Mouse (Mus musculus) intestine, embryonic 16.5 days (tissue): ENCODE data around the gene 6430571L13Rik. TPM values are rescaled to one million over a fixed set of nuclear protein-coding genes. Genes with fewer than 3 reads are reported as not detected.
A peak's percentile ranks its signal among the peaks of the same experiment; 100 is the strongest.

Experiments
- ATAC-seq: fragments of 200-750 bp; cut with Nextera tagmentation; 2 replicates; pipeline ENCODE4 v1.8.0; 2017; ENCODE audit warnings: moderate TSS enrichment, moderate library complexity
- H3K27ac ChIP-seq: fragments of 300-500 bp; sonication (generic); 2 replicates; pipeline ENCODE4 v1.5.1; 2014; ENCODE audit warnings: mild to moderate bottlenecking, low read length
- H3K27me3 ChIP-seq: fragments of 300-500 bp; sonication (generic); replicated peaks from 2 replicates; pipeline ENCODE4 v1.6.1; 2014; ENCODE audit warnings: low read length, control low read depth, mixed read lengths; ENCODE audit not compliant: control insufficient read depth, insufficient read depth
- H3K36me3 ChIP-seq: fragments of 300-500 bp; sonication (generic); 2 replicates; pipeline ENCODE4 v1.6.1; 2014; ENCODE audit warnings: low read length, control low read depth; ENCODE audit not compliant: control insufficient read depth, insufficient read depth
- H3K4me1 ChIP-seq: fragments of 300-500 bp; sonication (generic); 2 replicates; pipeline ENCODE4 v1.6.1; 2014; ENCODE audit warnings: low read length, control low read depth, mixed read lengths; ENCODE audit not compliant: control insufficient read depth, insufficient read depth
- H3K4me2 ChIP-seq: fragments of 300-500 bp; sonication (generic); 2 replicates; pipeline ENCODE4 v1.6.1; 2014; ENCODE audit warnings: low read depth, low read length, control low read depth
- H3K4me3 ChIP-seq: fragments of 300-500 bp; sonication (generic); 2 replicates; pipeline ENCODE4 v1.5.1; 2014; ENCODE audit warnings: mild to moderate bottlenecking, low read length
- H3K9ac ChIP-seq: fragments of 300-500 bp; sonication (generic); 2 replicates; pipeline ENCODE4 v1.6.1; 2014; ENCODE audit warnings: low read depth, low read length
- H3K9me3 ChIP-seq: fragments of 300-500 bp; sonication (generic); 2 replicates; pipeline ENCODE4 v1.6.1; 2016; ENCODE audit warnings: low read length, control low read depth; ENCODE audit not compliant: control insufficient read depth
- WGBS: fragments of 180-500 bp; shearing (Covaris S2); extraction: QIAGEN DNeasy Blood & Tissue Kit; methylation state at CpG from one replicate; pipeline ENCODE4 v1.1.7; 2014; 5-methylcytosine and 5-hydroxymethylcytosine counted together
- polyA plus RNA-seq: library from polyadenylated mRNA; unstranded; fragments of >200 nt; fragmentation: Nextera tagmentation; extraction: Ambion mirVana; gene quantifications from 2 replicates; pipeline ENCODE4 v1.2.1, GENCODE M21; 2015

The 6430571L13Rik gene
- polyA plus RNA-seq, 1 experiment from 2014 or later = 0.21 TPM

- WGBS = 58% methylated on average over 8 of the region's 8 CpGs
- peak overlapping the region; percentile 89 for H3K4me2 ChIP-seq
- H3K9me3 ChIP-seq = no peaks in the 10 kb centered on the region
- H3K4me3 ChIP-seq = peak overlapping the region; percentile 71
- H3K27me3 ChIP-seq = no peaks in the 10 kb centered on the region; the same call in 1 of the 2 replicates
- H3K27ac ChIP-seq = peak overlapping the region; percentile 76
- ATAC-seq = no peak
- H3K4me1 ChIP-seq = peaks cover 37% of the 10 kb centered on the region
- peak overlapping the region; percentile 82 for H3K9ac ChIP-seq
- peaks cover 14% of the 10 kb centered on the region; the same call in 1 of the 2 replicates for H3K36me3 ChIP-seq
Observed at GRCm38 (mm10) chr9:107298059-107298780, 42.2 kb upstream of the 6430571L13Rik start.

GRCm38 (mm10) chr9:107298876-107299275, 41.5 kb upstream of the 6430571L13Rik start:
- peak overlapping the region; percentile 76 for H3K27ac ChIP-seq
- 58% methylated on average over 6 of the region's 6 CpGs for WGBS
- peaks cover 38% of the 10 kb centered on the region for H3K4me1 ChIP-seq
- peak overlapping the region; percentile 82 for H3K9ac ChIP-seq
- no peaks in the 10 kb centered on the region for H3K9me3 ChIP-seq
- H3K36me3 ChIP-seq = peaks cover 14% of the 10 kb centered on the region; the same call in 1 of the 2 replicates
- no peaks in the 10 kb centered on the region for H3K27me3 ChIP-seq
- no peak for ATAC-seq
- peak overlapping the region; percentile 89 for H3K4me2 ChIP-seq
- H3K4me3 ChIP-seq = peak overlapping the region; percentile 71

DNA sequence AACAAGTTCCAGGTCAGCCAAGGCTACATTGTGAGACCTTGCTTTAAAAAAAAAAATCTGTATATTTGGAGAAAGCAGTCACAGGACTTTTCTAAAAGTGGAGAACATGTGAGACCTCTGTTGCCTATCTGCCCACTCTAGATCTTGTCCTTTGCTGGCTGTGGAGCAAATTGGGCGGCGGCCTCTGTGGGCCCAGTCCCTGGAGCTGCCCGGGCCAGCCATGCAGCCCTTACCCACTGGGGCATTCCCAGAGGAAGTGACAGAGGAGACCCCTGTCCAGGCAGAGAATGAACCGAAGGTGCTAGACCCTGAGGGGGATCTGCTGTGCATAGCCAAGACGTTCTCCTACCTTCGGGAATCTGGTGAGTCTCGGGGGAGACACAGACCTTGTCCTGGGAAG, 40.6 kb upstream of the 6430571L13Rik start:
- ATAC-seq = no peak
- peaks cover 36% of the 10 kb centered on the region for H3K4me1 ChIP-seq
- H3K9me3 ChIP-seq = no peaks in the 10 kb centered on the region
- H3K4me3 ChIP-seq = no peak overlapping the region
- H3K4me2 ChIP-seq = no peak overlapping the region
- peaks cover 14% of the 10 kb centered on the region; the same call in 1 of the 2 replicates for H3K36me3 ChIP-seq
- H3K27ac ChIP-seq = no peak overlapping the region
- 89% methylated on average over 7 of the region's 7 CpGs for WGBS
- H3K9ac ChIP-seq = 0 out of 2 replicates have a peak overlapping the region, but pooled peaks have one; percentile 6
- H3K27me3 ChIP-seq = no peaks in the 10 kb centered on the region

DNA sequence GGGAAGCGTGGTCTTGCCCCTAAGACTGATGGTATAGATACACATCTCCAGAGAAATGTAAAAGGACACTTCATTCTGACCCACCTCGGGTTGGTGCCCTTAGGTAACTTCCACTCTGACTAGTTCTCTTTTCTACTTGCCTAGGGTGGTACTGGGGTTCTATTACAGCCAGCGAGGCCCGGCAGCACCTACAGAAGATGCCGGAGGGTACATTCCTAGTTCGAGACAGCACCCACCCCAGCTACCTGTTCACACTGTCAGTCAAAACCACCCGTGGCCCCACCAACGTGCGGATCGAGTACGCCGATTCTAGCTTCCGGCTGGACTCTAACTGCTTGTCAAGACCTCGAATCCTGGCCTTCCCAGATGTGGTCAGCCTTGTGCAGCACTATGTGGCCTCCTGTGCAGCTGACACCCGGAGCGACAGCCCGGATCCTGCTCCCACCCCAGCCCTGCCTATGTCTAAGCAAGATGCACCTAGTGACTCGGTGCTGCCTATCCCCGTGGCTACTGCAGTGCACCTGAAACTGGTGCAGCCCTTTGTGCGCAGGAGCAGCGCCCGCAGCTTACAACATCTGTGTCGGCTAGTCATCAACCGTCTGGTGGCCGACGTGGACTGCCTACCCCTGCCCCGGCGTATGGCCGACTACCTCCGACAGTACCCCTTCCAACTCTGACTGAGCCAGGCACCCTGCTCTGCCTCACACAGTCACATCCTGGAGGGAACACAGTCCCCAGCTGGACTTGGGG, 40.0 kb upstream of the 6430571L13Rik start:
- Histone ChIP-seq H3K36me3 (peaks cover 14% of the 10 kb centered on the region; the same call in 1 of the 2 replicates), H3K27me3 (no peaks in the 10 kb centered on the region), H3K4me2 (no peak overlapping the region), H3K9me3 (no peaks in the 10 kb centered on the region), H3K9ac (no peak overlapping the region), H3K27ac (no peak overlapping the region), H3K4me1 (peaks cover 35% of the 10 kb centered on the region), H3K4me3 (no peak overlapping the region)
- WGBS = 93% methylated on average over 30 of the region's 30 CpGs
- ATAC-seq = no peak

DNA sequence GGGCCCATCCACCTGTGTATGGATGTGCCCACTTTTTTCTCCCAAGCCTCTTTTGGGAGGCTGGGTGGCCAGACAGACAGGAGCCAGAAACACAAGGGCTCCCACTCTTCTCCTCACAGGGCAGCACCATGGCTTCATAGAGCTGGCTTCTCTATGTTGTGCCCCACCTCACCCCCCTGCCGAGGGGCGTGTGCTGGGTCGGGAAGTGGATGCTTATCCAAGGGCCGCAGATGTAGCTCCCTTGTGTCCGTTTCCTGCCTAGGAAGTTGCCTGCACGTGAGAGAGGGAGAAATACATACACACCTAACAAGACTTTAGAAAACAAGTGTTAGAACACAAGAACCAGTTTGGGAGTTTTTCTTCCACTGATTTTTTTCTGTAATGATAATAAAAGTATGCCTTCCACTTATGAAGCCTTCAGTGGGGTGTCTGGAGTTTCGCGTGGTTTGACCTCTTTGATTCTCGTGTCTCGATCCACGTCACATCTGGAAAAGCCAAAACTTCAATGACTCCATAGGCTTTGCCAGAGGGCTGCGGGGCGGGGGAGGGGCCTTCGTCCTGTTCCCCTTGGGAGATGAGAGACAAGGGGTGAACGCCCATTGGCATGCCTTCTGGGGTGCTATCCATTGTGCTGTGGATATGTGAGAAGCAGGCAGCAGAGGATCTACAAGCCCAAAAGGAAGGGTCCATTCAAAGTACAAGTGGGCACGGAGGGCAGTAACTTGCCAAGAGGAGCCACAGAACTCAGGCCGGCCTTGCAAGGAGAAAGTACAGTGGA, 38.7 kb upstream of the 6430571L13Rik start:
- no peaks in the 10 kb centered on the region for H3K27me3 ChIP-seq
- no peaks in the 10 kb centered on the region for H3K9me3 ChIP-seq
- H3K4me2 ChIP-seq = no peak overlapping the region
- 86% methylated on average over 17 of the region's 17 CpGs for WGBS
- H3K9ac ChIP-seq = no peak overlapping the region
- H3K4me1 ChIP-seq = peaks cover 31% of the 10 kb centered on the region
- no peak for ATAC-seq
- no peak overlapping the region for H3K4me3 ChIP-seq
- no peak overlapping the region for H3K27ac ChIP-seq
- peaks cover 14% of the 10 kb centered on the region; the same call in 1 of the 2 replicates for H3K36me3 ChIP-seq

- Histone ChIP-seq H3K9ac (no peak overlapping the region), H3K36me3 (peaks cover 14% of the 10 kb centered on the region; the same call in 1 of the 2 replicates), H3K4me2 (no peak overlapping the region), H3K4me3 (no peak overlapping the region), H3K27ac (no peak overlapping the region), H3K4me1 (peaks cover 30% of the 10 kb centered on the region), H3K9me3 (no peaks in the 10 kb centered on the region), H3K27me3 (no peaks in the 10 kb centered on the region)
- 60% methylated on average over 7 of the region's 7 CpGs for WGBS
- ATAC-seq = no peak
Observed at GRCm38 (mm10) chr9:107302592-107302991, 37.8 kb upstream of the 6430571L13Rik start.

DNA sequence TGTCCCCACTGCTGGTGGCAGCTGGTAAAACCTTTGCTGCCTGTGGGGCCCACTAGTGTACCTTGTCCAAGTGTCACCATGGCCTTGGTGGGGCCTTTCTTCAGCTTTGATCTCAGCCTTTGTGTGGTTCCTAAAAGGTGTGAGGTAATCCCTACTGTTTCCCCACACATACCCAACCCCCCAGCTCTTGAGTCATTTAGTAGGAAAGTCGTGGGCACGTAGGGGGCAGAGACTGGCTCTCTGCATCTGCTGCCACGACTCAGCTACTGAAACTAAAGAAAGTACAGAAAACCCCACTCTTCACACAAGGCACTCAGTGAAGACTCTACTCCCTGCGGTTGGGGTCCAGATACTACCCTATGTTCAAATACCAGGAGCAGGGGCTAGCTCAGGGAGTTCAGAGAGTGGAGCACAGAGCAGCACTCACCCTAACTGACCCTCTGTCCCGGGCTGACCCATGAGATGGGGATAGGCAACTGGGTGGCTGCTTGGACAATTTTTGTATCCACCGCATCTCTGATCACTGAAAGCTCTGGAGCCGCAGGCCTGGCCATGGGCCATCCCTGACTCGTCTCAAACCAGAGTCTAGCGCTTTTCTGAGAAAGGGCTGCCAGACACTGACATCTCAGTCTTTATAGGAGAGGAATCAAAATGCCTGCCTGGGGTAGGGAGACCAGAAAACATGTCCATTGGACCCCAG, 37.1 kb upstream of the 6430571L13Rik start:
- Histone ChIP-seq H3K9ac (no peak overlapping the region), H3K9me3 (no peaks in the 10 kb centered on the region), H3K4me3 (no peak overlapping the region), H3K27me3 (no peaks in the 10 kb centered on the region), H3K27ac (no peak overlapping the region; the same call in 1 of the 2 replicates), H3K4me2 (no peak overlapping the region), H3K36me3 (peaks cover 14% of the 10 kb centered on the region; the same call in 1 of the 2 replicates), H3K4me1 (peaks cover 30% of the 10 kb centered on the region)
- WGBS = 70% methylated on average over 9 of the region's 9 CpGs
- no peak for ATAC-seq

- 80% methylated on average over 5 of the region's 5 CpGs for WGBS
Observed at GRCm38 (mm10) chr9:107303900-107304299, 36.5 kb upstream of the 6430571L13Rik start.

More at GRCm38 (mm10) chr9:107303900-107304299, 36.5 kb upstream of the 6430571L13Rik start:
- Histone ChIP-seq H3K4me1 (peaks cover 25% of the 10 kb centered on the region), H3K4me2 (no peak overlapping the region), H3K27ac (no peak overlapping the region), H3K9ac (no peak overlapping the region), H3K4me3 (no peak overlapping the region), H3K27me3 (no peaks in the 10 kb centered on the region), H3K36me3 (peaks cover 14% of the 10 kb centered on the region; the same call in 1 of the 2 replicates), H3K9me3 (no peaks in the 10 kb centered on the region)
- no peak for ATAC-seq
